Mouse (Mus musculus) adrenal gland, postnatal 4 days (tissue): ENCODE measurements around the gene Dand5. TPM values are rescaled to one million over a fixed set of nuclear protein-coding genes. Genes with fewer than 3 reads are reported as not detected.

Source experiments
- DNase-seq, 2 experiments: peaks; one replicate each; pipeline ENCODE4 v3.0.0; 2021 to 2022; ENCODE audit warnings: low spot score in 2 of 2, mixed read lengths in 2 of 2
- total RNA-seq, 2 experiments: library from RNA; stranded (reverse); gene quantifications; 2 replicates each; pipeline ENCODE4 v1.2.3; 2021

Gene Dand5
- total RNA-seq, 2 experiments from 2014 or later = 5.7 to 6.7 TPM

GRCm38 (mm10) chr8:84784681-84785505, 37.7 kb downstream of the Dand5 start:
- DNase-seq = no peak

DNA sequence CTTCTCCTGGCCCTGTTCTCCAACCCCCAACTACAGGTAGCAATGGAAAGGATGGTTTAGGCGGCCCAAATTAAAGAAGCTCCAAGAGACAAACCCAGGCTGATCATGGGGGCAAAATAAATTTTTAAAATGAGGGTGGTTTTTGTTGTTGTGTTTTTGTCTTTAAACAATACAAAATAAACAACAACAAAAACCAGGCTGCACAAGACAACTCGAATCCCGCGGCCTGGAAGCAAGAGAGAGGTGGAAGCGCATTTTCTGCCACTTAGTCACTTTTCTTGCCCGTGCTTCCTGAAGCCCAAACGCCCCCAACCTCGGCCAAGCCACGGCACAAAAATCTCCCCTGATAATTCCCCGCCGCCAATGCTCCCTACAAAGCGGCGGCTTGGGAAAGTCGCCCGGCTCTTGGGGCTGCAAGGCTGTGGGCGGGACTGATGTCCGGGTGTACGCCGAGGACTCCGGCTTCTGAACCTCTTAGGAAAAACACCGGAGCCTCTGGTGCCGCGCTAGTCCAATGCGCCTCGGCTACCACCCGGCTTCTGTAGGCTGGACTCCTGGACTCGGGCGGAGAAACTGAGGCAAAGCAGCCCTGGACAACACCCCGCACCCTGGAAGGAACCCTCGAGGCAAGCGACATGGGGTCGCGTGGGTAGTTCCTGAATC, 38.6 kb downstream of the Dand5 start:
- no peak for DNase-seq

DNA sequence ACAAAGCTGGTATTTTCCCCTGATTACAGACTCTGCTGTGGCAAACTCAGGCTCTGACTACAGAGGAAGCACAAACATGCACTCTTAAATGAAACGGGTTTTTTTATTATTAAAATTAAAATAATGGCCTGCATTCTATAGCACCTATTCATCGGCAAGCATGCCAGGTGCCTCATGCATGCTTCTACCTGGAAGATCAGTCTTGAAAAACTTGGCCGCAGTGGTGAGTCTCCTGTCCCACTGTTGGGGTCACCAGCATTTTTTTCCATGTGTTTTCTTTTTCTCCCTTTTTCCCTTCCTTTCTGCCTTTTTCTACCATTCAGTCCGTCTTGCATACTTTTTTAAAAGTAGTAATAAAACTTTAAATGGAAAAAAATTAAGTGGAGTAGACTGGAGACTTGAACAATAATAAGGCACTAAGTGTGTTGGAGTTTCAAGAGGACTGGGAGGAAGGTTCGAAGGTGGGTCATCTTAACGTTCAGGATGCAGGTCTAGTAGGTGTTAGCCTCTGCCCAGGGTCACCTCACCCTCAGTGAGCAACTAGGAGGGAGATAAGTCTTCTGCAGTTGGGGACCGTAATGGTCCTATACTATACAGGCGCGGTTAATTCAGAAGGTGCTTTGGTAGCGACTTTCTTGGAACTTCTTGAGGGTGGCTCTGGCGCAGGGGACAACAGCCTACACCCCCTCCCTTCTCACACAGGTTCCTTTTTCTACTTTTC, 39.3 kb downstream of the Dand5 start:
- DNase-seq = no peak

- DNase-seq = no peak
These were observed 39.9 kb downstream of the Dand5 start for GRCm38 (mm10) chr8:84782680-84783079.

DNA sequence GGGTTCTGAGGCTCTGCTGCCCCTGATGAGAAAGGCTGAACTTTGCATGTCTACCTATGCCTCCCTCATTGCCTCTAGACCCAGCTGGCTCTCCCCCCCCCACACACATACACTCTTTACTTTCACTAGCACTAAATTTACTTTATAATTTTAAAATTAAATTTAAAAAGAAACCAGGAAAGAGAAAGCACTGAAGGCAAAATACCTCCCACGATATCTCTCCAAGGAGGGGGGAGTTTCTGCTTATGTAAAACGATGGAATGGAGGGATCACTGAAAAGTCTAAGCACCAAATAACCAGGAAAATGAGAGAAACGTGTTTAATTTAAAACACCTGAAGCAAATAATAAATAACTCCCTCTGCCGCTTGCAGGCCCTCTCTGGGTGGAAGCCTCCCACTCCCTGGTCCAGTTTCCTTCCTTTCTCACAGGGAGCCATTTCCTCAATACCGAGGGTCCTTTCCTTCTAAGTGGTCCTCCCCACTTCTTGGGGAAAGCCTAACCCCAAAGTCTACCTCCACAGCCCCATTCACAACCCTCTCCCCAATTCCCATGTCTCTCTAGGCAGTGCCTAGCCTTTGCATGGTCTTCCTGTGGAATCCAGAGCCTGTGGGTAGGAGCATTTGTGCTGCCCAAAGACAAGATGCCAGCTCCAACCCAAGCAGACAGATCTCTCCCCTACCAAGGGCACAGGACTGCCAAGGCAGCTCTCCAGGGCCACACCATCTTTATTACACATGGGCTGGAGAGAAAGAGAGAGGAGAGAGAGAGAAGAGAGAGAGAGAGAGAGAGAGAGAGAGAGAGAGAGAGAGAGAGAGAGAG, 40.7 kb downstream of the Dand5 start:
- no peak for DNase-seq

DNA sequence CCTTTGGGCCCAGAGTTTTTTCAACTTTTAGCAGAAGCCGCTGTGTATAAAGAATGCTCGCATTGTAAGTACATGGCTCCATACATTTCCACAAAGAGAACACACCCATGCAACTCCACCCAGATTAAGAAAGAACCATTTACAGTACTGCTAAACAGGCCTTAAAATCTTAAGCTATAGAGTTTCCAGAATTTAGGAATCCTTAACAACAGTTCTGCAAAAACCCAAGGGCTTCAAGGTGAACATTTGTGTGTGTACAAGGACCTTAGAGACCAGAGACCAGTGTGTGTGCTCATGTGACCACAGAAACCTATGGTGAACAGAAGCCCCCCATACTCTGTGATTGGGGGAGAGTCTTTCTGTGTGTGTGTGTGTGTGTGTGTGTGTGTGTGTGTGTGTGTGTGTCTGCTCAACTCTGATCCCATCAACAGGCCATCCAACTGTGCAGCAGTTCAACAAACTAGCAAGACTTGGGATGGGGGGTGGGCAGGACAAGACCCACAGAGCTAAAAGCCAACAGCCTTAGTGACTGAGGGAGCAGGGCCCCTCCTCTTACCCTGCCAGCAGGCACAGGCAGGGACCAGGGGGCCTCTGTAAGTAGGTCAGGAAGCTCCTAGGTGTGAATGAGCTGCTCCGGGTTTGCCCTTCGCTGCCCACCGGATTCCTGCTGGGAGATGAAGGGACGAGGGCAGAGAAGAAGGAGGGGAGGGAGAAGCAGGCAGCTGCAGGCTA, 41.5 kb downstream of the Dand5 start:
- DNase-seq = no peak

- DNase-seq = no peak
These were observed 42.4 kb downstream of the Dand5 start for GRCm38 (mm10) chr8:84780225-84780555.

GRCm38 (mm10) chr8:84779519-84780224, 43.0 kb downstream of the Dand5 start:
- DNase-seq = no peak

DNA sequence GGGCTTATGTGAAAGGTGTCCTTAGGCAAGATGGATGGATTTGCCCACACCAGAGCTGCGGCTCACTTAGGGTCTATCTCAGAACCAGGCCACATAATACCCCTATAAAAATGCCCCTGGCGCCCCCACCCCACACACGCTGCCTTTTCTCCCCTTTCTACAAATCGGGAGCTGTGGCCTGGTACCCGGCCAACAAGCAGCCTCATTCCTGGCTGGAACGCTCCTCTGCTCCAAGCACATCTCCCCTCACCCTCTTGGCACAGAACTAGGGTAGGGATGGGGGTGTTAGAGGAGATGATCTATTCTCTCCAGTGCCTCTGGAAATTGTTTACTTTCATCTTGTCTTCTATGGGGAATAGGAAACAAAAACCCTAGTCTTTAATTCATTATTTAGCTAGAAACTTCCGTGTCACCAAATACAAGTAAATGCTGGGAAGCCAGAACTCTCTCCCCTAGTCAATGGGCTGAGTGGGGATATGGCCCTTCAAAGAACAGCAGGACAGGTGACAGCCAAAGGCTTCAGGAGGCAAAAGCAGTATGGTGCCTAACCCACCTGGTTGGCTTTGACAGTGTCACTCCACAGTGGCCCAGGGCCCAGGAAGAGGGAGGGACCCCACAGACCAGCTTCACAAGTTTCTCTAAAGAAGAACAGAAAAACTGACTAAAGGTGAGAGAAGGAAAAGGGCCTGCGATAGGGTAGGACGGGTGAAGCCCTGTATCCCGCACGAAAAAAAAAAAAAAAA, 43.8 kb downstream of the Dand5 start:
- DNase-seq = no peak

- no peak for DNase-seq
These were observed 44.6 kb downstream of the Dand5 start for GRCm38 (mm10) chr8:84777899-84778637.

DNA sequence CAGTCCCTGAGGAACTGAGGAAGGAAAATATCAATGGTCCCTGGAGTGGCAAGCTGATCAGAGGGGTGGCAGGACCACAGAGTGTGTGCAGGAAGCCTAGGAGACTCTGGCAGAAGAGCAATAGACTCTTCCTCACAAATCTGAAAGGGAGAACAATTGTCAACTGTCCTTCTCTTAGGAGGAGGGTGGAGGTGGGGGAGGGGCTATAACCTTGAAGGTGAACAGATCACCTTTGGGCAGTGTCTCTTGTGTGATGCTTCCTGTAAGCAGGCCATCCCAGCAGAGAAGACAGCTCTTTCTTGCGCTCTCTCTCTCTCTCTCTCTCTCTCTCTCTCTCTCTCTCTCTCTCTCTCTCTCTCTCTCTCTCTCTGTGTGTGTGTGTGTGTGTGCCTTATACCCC, 46.1 kb downstream of the Dand5 start:
- no peak for DNase-seq

GRCm38 (mm10) chr8:84775621-84776113, 47.0 kb downstream of the Dand5 start:
- no peak for DNase-seq

GRCm38 (mm10) chr8:84775105-84775591, 47.5 kb downstream of the Dand5 start:
- DNase-seq = no peak

DNA sequence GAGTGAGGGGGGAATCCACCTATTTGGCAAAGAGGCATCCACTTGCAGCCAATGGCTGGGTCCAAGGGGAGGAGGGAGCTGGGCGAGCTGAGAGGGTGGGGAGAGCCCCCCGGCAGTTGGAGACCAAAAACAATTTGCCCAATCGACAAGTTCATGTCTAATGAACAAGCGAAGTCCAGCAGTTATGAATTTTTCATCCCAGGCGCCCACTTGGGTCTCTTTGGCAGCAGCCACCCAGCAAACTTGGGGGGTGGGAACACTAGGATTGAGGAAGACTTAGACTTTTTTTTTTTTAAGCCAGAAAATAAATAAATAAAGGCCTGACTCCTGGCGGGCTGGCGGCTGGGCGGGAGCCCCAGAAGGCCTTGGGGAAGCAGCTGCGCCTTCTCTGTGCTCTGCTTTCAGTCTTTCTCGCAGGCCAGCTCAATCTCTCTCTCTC, 48.1 kb downstream of the Dand5 start:
- no peak for DNase-seq

DNA sequence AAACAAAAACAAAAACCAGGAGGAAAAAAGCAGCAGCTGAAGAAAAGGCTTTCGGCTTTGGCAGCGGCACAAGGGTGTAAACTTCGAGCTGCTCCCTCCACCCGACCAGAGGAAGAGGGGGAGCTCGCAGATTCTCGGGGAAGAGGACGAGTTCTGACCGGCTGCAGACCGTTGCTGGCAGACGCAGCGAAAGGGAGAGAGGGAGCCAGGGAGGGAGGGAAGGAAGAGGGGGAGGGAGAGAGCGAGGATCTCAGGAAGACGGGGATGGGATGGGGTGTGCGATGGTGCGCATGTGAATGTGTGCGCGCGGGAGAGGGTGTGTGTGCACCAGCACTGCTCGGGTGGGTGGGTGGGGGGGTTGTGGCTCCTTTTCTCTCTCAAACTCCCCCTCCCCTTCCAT, 48.8 kb downstream of the Dand5 start:
- no peak for DNase-seq

DNA sequence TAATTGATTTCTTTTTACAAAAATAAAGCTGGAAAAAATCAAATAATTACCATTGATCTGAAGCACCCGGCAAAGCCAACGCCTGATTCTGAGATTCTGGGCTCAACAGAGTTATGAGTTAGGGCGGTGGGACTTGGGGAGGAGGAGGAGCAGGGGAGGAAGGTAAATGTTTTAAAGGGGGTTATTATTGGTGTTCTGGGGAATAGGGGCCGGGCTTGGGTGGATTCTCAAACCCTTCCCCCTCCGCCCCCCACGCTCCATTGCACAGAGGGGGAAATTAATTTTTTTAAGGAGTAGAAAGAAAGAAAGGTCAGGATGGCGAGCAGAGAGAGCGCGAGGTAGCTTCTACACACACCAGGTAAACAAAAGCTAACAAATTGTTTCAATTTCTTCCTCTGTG, 49.3 kb downstream of the Dand5 start:
- DNase-seq = no peak

DNA sequence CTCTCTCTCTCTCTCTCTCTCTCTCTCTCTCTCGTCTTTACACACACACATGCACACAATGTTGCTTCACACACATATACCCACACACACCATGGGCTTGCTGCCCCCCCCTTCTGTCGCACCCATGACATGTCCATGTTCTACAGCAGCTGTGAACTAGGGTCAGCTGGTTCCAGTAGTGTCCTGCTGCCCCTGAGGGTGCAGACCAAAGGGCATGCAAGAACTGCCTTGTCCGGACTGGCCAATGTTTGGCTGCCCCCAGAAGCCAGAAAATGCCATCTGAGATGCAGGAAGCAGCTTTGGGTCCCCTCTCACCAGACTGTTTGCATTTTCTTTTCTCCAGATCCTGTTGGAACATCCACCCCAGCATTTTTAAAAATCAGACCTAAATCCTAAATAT, 50.0 kb downstream of the Dand5 start:
- no peak for DNase-seq

DNA sequence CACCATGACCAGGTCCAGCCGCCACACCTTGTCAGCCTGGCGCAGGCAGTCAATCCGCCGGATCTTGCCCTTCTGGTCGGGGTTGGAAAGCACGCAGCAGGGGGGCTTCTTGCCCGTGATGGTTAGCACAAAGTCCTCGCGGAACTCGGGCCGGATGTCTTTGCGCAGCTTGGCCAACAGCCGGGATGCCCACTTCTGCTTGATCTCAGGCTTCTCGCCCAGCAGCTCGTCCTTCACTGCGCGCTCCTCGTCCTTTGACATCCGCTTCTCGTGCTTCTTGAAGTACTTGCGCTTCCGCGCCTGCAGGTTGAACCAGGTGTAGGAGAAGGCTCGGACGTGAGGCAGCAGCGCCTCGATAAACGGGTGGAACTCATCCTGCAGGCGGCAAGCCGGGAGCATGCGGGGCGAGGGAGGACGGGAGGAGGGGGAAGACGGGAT, 50.7 kb downstream of the Dand5 start:
- DNase-seq = no peak
